Mouse (Mus musculus): ENCODE data around the gene Pald1.

Gene Pald1

DNA sequence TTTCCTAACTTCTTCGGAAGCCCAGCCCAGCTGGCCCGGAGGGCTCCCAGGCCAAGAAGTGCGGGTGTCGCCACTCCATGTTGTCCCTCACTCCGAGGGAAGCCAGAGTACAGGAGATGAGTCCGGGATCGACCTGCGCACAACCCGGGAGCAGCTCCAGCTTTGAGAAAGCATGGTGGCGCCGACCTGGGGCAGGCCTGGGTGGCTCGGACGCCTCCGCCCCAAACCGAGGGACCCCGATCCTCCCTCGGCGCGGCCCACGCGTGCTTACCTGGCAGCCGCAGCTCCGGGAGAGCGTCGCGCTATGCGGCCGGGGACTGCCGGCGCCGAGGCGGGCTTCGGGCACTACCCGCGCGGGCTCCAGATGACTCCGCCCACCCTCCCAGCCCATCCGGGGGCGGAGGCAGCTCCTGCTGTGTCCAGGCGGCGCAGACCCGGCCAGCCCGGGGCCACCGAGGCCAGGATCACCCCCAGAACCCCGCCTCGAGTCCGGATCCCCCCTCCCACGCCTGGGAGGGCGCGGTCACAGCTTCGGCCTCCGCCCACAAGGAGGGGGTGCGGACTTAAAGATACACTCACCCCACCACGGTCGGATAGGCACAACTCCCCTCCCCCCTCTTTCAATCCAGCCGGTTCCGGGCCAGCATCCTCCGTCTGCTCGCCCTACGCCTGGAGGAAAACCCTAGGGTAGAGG is at the start of gene Pald1:
Pald1 (minus strand) TSS at position 510 of the 694 bp plus-strand sequence.
- in situ Hi-C loops (cut with MseI, MboI), result no loop called here

DNA sequence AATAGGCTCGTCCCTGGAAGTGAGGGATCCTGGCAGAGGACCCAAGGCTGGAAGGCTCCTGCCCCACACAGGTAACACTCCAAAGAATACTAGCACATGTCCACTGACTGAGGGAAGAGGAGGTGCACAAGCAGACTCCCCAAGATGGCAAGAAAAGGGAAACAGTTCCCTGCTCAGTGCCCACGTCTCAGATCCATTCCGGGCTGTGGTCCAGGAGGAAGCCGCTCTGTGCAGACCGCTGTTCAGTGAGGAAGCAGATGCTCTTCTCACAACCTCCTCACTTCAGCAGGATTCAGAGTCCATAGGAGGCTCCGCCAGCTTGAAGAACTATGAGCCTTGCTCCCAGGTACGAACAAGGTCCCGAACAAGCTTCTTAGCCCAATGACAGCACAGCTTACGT is 48.0 kb upstream of the Pald1 start:
- in situ Hi-C loops (cut with MseI, MboI), result no loop called here

DNA sequence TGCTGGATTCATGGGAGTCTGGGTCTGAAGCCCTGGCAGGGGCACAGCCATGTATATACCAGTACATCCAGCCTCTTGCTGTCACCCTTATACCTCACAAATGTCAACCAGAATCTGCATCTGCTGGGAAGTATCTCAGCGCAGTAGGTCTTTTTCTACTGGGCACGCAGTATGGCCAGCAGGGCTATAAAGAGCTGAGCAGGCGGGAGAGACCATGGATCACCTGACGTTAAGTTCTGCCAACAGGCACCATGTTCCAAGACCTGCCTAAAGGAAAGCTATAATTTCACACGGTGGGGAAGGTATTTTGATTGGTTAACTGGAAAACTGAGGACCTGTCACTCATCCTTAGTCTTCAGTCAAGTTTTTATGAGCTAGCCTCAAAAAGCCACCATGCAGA is 45.7 kb upstream of the Pald1 start:
- in situ Hi-C loops (cut with MseI, MboI), result no loop called here

- in situ Hi-C loops (cut with MseI, MboI), result no loop called here
Measured at GRCm38 (mm10) chr10:61428416-61428815, 45.1 kb upstream of the Pald1 start.

GRCm38 (mm10) chr10:61427951-61428350 is 44.6 kb upstream of the Pald1 start:
- in situ Hi-C loops (cut with MseI, MboI), result no loop called here

- in situ Hi-C loops (cut with MseI, MboI), result no loop called here
Measured at GRCm38 (mm10) chr10:61426251-61426757, 43.0 kb upstream of the Pald1 start.

GRCm38 (mm10) chr10:61425047-61425446 is 41.7 kb upstream of the Pald1 start:
- in situ Hi-C loops (cut with MseI, MboI), result no loop called here

DNA sequence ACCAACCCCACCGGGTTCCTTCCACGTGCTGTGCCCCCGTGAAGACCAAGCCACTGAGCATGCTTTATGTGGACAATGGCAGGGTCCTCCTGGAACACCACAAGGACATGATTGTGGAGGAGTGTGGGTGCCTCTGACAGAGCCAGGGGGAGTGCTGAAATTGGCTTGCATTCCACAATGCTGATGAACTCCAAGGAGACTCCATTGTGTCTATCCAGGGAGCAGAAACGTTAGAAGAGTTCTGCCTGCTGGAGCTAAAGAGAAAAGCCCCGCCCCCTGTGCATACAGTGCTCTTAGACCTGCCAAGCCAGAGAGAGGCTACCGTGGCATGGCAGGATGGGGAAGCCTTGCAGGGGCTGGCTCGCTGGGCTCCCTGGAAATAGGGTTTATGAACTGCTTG is 41.2 kb upstream of the Pald1 start:
- in situ Hi-C loops (cut with MseI, MboI), result no loop called here

- in situ Hi-C loops (cut with MseI, MboI), result no loop called here
Measured at GRCm38 (mm10) chr10:61423289-61423688, 40.0 kb upstream of the Pald1 start.

- in situ Hi-C loops (cut with MseI, MboI), result no loop called here
Measured at GRCm38 (mm10) chr10:61422861-61423260, 39.5 kb upstream of the Pald1 start.

GRCm38 (mm10) chr10:61420011-61420410 is 36.7 kb upstream of the Pald1 start:
- in situ Hi-C loops (cut with MseI, MboI), result no loop called here

DNA sequence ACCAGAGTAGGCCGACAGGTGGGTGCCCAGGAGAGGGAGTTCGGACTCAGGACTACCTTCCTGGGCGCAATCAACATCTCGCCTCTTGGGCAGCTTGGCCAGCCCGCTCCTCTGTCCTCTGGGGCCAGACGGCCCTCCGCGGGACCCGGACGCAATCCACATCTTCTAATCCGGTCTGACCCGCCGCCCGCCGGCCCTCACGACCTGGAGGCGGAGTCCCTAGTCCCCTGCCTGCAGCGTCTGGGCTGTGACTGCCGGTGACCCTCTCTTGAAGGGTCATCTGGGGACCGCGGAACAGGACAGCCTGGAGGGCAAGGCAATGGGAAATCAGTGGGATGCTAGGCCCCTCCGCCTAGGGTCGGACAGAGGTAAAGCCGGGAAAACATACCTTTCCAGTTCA is 35.8 kb upstream of the Pald1 start:
- in situ Hi-C loops (cut with MseI, MboI), result no loop called here

DNA sequence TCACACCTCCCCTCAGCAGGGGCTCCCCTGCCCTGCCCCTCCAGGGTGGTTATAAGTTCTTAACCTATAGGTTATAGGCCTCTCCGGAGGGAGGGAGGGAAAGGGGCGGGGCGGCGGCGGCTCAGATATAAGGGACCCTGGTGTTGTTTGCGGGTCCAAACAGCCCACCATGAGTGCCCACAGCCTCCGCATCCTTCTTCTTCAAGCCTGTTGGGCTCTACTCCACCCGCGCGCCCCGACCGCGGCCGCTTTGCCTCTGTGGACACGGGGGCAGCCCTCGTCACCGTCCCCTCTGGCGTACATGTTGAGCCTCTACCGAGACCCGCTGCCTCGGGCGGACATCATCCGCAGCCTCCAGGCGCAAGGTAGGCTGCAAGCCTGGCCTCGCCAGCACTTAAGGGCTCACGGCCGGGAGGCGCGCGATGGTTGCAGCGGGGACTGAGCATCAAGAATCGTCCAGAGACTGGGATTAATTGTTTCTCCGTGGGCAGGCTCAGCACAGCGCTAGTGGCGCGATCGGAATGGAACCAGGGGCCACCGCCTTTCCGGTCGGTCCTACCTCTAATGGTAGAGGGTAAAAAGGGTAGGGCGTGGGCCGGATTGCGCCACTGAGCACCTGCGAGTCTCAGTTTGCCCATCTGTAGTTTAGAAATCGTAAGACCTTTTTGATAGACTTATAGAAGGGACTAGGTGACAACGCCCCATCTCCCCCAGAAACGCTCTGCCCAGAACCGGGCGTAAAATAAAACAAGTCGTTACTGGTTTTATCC is 35.0 kb upstream of the Pald1 start:
- in situ Hi-C loops (cut with MseI, MboI), result no loop called here

DNA sequence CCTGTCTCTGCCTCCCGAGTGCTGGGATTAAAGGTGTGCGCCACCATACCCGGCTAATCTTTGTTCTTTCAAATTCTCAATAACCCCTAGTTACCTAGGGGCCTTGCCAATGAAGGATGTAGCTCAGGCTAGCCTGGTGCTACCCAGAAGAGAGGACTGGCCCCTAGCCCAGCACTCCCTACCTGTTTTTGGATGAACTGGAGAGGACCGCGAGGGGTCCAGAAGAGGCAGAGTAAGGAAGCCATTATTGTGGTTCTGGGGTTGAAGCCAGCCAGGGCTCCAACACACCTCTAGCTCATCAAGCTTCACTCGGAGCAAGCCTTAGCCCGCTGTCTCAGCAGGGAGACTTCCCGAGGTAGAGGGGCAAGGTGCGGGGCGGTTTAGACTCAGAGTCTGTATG is 34.3 kb upstream of the Pald1 start, which contains the start of gene Nodal:
Nodal (plus strand) TSS at position 301 of the 400 bp plus-strand sequence.
- in situ Hi-C loops (cut with MseI, MboI), result no loop called here

GRCm38 (mm10) chr10:61417046-61417445 is 33.7 kb upstream of the Pald1 start:
- in situ Hi-C loops (cut with MseI, MboI), result no loop called here

DNA sequence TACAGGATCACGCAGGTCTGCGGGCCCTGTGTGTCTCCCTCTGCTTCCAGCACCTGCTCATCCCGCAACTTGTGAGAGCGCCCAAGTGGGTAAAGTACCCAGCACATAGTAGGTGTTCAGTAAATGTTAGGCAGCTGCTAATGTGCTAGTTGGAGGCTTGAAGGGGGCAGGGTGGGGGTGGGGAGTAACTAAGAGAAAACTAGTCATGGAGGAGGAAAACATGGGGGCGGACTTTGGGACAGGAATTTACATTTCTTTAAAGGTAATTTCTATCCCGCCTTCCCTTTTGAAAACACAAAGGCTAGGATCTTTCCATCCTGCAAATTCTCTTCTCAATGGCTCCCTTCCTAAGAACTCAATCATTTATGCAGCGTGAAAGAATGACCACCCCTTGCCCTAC is 33.2 kb upstream of the Pald1 start:
- in situ Hi-C loops (cut with MseI, MboI), result no loop called here

- in situ Hi-C loops (cut with MseI, MboI), result no loop called here
Measured at GRCm38 (mm10) chr10:61415890-61416289, 32.6 kb upstream of the Pald1 start.

DNA sequence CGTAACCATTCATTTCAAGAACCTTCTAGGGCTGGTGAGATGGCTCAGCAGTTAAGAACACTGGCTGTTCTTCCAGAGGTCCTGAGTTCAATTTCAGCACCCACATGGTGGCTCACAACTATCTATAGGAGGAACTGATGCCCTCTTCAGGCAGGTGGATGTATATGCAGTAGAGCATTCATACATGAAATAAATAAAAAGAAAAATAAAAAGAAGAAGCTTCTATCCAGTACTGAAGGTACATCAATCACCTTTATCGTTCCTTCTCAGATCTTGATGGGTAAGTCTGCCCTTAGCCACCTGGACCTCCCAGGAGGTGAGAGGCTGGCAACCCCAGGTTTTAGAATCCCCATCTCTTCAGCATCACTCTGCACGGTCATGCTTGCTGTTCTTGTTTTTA is 31.9 kb upstream of the Pald1 start:
- in situ Hi-C loops (cut with MseI, MboI), result no loop called here

DNA sequence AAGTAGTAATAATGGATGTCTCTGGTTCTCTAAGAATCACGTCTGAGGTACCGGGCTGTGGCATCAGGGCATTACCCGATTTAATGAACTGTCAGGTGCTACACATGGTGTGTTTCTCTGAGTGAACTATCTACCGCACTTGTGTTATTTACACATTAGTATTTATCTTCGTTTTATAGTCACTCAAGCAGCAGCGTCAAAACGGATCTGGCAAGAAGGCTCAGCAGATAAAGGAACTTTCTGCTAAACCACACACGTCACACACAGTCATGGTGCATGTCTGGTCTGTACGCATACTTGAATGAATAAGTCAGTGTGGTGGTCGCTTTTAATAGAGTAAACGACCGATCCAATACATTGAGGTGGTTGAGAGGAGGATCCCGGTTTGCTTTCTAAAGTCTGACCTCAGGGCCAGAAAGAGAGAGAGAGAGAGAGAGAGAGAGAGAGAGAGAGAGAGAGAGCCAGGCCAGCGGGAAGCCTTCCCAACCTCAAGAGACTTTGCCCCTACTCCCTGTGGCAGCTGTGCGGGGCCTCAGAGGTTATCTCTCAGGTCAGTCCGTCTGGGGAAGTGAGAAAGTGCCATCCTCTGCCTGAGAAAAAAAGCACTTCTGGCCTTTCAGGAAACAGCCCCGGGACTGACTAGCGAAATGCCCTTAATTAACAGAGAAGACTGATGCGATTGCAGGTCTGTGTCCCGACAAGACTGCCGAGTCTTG is 29.7 kb upstream of the Pald1 start:
- in situ Hi-C loops (cut with MseI, MboI), result no loop called here

- in situ Hi-C loops (cut with MseI, MboI), result no loop called here
Measured at GRCm38 (mm10) chr10:61410193-61410592, 26.9 kb upstream of the Pald1 start.

DNA sequence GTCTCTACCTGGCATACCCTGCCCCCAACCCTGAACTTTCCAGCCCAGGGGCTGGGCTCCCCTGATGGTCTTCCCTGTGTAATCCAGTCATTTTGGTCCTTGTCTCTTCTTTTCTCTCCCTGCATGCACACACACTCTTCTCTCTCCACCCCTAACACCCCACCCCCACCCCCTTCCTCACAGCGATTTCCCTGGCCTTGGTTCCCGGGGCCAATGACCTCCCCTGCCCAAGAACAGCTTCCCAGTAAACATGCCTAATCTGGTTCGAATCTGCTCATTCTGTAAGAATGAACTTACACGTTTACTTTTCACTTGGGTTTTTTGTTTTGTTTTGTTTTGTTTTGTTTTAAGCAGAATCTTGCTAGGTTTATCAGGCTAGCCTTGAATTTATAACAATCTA is 26.4 kb upstream of the Pald1 start:
- in situ Hi-C loops (cut with MseI, MboI), result loop anchor here in 1 of 2 experiments (5.0 to 10.0 kb wide), 2 partner anchors 65 to 212 kb away; no protein-coding TSS in a partner anchor

DNA sequence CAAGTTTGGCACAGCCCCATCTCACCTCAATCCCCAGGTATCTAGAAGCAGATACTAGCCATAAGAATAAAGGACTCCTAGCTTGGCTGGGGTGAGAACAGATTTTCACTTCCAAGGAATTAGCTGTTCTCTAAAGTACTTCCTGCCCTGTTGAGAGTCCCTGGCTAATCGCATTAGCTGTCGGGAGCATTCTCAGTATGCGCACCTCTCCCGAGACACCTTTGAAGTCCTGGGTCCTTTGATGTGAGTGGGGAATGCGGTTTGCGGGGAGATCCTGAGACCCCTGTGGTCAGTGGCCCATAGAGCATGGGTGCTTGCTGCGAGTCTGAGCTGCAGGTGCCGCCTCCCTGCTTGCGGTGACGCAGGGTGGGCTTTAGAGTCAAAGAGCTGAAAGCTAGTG is 22.6 kb upstream of the Pald1 start:
- in situ Hi-C loops (cut with MseI, MboI), result loop anchor here in 1 of 2 experiments (5.0 to 10.0 kb wide), 2 partner anchors 61 to 209 kb away; no protein-coding TSS in a partner anchor

All from mouse trophoblast stem cell (cell line).